28 mouse cellular contexts compared by ENCODE assay signal in genomic region chr12:74518032-74518431, GRCm38 (mm10).
"Had no signal": no experiment of that assay in that cellular context is flagged by ENCODE, and none has a peak within 500 bp of the region (broad histone marks: within the 10 kb centered on the region; RNA-seq: fewer than 3 reads in every experiment).

No protein-coding gene starts in this region.

- H3K4me1 ChIP-seq: heart, embryonic 13.5 days; heart, embryonic 15.5 days; hindbrain, embryonic 13.5 days; hindbrain, embryonic 15.5 days; kidney, embryonic 15.5 days; limb, embryonic 12.5 days; liver, embryonic 13.5 days; liver, embryonic 15.5 days had no signal

- H3K4me2 ChIP-seq: heart, embryonic 11.5 days; heart, embryonic 13.5 days; heart, embryonic 15.5 days; hindbrain, embryonic 13.5 days; hindbrain, embryonic 15.5 days; kidney, embryonic 15.5 days; limb, embryonic 12.5 days; liver, embryonic 11.5 days; liver, embryonic 13.5 days; liver, embryonic 15.5 days had no signal

- H3K9ac ChIP-seq: heart, embryonic 13.5 days; heart, embryonic 15.5 days; hindbrain, embryonic 13.5 days; hindbrain, embryonic 15.5 days; kidney, embryonic 15.5 days; limb, embryonic 12.5 days; liver, embryonic 13.5 days; liver, embryonic 15.5 days had no signal

- H3K36me3 ChIP-seq: heart, embryonic 13.5 days; heart, embryonic 15.5 days; hindbrain, embryonic 13.5 days; hindbrain, embryonic 15.5 days; kidney, embryonic 15.5 days; limb, embryonic 12.5 days; liver, embryonic 13.5 days; liver, embryonic 15.5 days had no signal

- DNase-seq: gastrocnemius, postnatal 14 days; gastrocnemius, postnatal 36 days; heart, adult 11 months; heart, adult 2 months; heart, postnatal 14 days; heart, postnatal 36 days; kidney, adult 11 months; kidney, adult 2 months; kidney, adult 9 months; kidney, postnatal 14 days; kidney, postnatal 36 days; layer of hippocampus, adult 9-11 months; layer of hippocampus, postnatal 36 days; left cerebral cortex, postnatal 4 days; liver; liver, embryonic 13.5 days had no signal

- H3K4me3 ChIP-seq: heart, adult 2 months; heart, embryonic 13.5 days; heart, embryonic 15.5 days; hindbrain, embryonic 13.5 days; hindbrain, embryonic 15.5 days; kidney, embryonic 15.5 days; limb, embryonic 12.5 days; liver, embryonic 13.5 days; liver, embryonic 15.5 days had no signal

- H3K27me3 ChIP-seq: heart, embryonic 13.5 days; heart, embryonic 15.5 days; hindbrain, embryonic 13.5 days; hindbrain, embryonic 15.5 days; kidney, embryonic 15.5 days; limb, embryonic 12.5 days; liver, embryonic 13.5 days; liver, embryonic 15.5 days had no signal

- H3K9me3 ChIP-seq: heart, embryonic 13.5 days; heart, embryonic 15.5 days; hindbrain, embryonic 13.5 days; hindbrain, embryonic 15.5 days; kidney, embryonic 15.5 days; limb, embryonic 12.5 days; liver, embryonic 13.5 days; liver, embryonic 15.5 days had no signal

- ATAC-seq: hindbrain, postnatal 0 days; intestine, embryonic 16.5 days had no signal

- H3K27ac ChIP-seq: heart, adult 2 months; heart, embryonic 13.5 days; heart, embryonic 15.5 days; hindbrain, embryonic 13.5 days; hindbrain, embryonic 15.5 days; hindbrain, postnatal 0 days; kidney, embryonic 15.5 days; kidney, postnatal 0 days; limb, embryonic 12.5 days; liver, embryonic 13.5 days; liver, embryonic 15.5 days had no signal
